Mouse (Mus musculus) heart, adult 2 months (tissue): ENCODE measurements around the gene Rem2. TPM values are rescaled to one million over a fixed set of nuclear protein-coding genes. Genes with fewer than 3 reads are reported as not detected.

ENCODE experiments used
- DNase-seq, 2 experiments: peaks; one replicate each; pipeline ENCODE4 v3.0.0; 2021
- H3K27ac ChIP-seq: fragments of 200-600 bp; 2 replicates; pipeline ENCODE4 v1.8.1; 2022
- H3K27me3 ChIP-seq: fragments of 200-500 bp; 2 replicates; pipeline ENCODE4 v1.6.1; 2012; ENCODE audit warnings: mild to moderate bottlenecking, low read length, inconsistent platforms, mixed read lengths; ENCODE audit not compliant: control insufficient read depth, insufficient read depth
- H3K36me3 ChIP-seq: fragments of 200-500 bp; 2 replicates; pipeline ENCODE4 v1.6.1; 2012; ENCODE audit warnings: low read length, inconsistent platforms; ENCODE audit not compliant: control insufficient read depth, insufficient read depth
- H3K4me1 ChIP-seq: fragments of 200-500 bp; 2 replicates; pipeline ENCODE4 v1.6.1; 2011; ENCODE audit warnings: low read length; ENCODE audit not compliant: control insufficient read depth, insufficient read depth
- H3K4me3 ChIP-seq: fragments of 200-600 bp; 2 replicates; pipeline ENCODE4 v1.8.1; 2022
- H3K79me2 ChIP-seq: fragments of 200-500 bp; replicated peaks from 2 replicates; pipeline ENCODE4 v1.6.1; 2012; ENCODE audit warnings: mild to moderate bottlenecking, inconsistent platforms, low read length, moderate library complexity, mixed read lengths; ENCODE audit not compliant: control insufficient read depth, insufficient read depth
- H3K9ac ChIP-seq: fragments of 200-500 bp; 2 replicates; pipeline ENCODE4 v1.6.1; 2012; ENCODE audit warnings: low read depth, mild to moderate bottlenecking, control low read depth, inconsistent platforms, low read length, mixed read lengths
- CTCF ChIP-seq: fragments of 200-600 bp; IDR thresholded peaks from 2 replicates; pipeline ENCODE4 v1.8.1; 2022; ENCODE audit warnings: antibody characterized with exemption, mild to moderate bottlenecking, moderate library complexity
- EP300 ChIP-seq: fragments of 200-500 bp; IDR thresholded peaks from 2 replicates; pipeline ENCODE4 v1.6.1; 2011; ENCODE audit warnings: low read depth, low read length, control low read depth; ENCODE audit not compliant: insufficient read depth
- POLR2A ChIP-seq: fragments of 200-500 bp; IDR thresholded peaks from 2 replicates; pipeline ENCODE4 v1.6.1; 2011; ENCODE audit warnings: mild to moderate bottlenecking, low read depth, low read length, control low read depth; ENCODE audit not compliant: insufficient read depth
- WGBS: fragments of 180-500 bp; shearing (Covaris S2); methylation state at CpG from one replicate; pipeline ENCODE4 v1.1.7; 2018; 5-methylcytosine and 5-hydroxymethylcytosine counted together
- intact Hi-C: fragments of 180-260 bp; cut with DNase I; formaldehyde crosslinking; loops from one replicate; pipeline ENCODE4 v1.15.1; 2025
- polyA plus RNA-seq: library from polyadenylated mRNA; depleted of rRNA; stranded (reverse); fragments of >200 nt; gene quantifications from 2 replicates; pipeline ENCODE4 v1.2.3, GENCODE M21; 2012; rRNA removed
- total RNA-seq, 2 experiments: library from RNA; stranded (reverse); gene quantifications; 2 replicates each; pipeline ENCODE4 v1.2.3; 2021

The Rem2 gene
- total and polyA plus RNA-seq, 3 experiments = not detected

DNA sequence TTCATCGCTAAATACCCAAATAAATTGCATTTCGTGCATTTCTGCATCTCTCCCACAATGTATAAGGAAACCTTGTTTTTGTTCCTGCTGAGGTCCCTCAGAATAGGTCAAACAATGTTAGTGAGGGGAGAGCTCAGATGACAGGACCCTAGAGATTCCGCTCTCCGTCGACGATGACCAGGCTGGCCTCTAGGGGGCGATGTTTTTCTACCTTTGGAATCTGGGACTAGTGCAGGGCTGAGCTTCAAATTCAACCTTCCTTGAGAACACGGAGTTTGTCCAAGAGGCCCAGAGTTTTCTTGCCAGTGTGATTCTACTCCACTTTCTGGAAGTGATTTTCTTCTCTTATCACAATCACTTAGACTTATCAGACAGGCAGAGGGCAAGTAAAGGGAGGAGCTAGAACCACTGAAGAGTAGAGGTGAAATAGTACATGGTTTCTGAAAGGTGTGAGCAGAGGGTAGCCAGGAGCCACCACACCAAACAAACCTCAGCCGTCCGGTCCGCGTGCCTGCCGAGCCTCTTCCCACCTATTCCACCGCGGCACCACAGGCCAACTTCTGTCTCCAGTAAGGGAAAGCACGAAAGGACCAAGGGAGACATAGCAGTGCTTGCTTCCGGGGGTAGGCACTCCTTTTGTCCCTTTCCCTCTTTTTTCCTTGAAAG, 52.7 kb downstream of the Rem2 start:
- Histone ChIP-seq H3K27ac (no peak overlapping the region), H3K79me2 (no peaks in the 10 kb centered on the region), H3K36me3 (no peaks in the 10 kb centered on the region), H3K9ac (no peak overlapping the region), H3K4me1 (peaks cover 2% of the 10 kb centered on the region; the same call in 1 of the 2 replicates), H3K27me3 (no peaks in the 10 kb centered on the region), H3K4me3 (no peak overlapping the region)
- 14% methylated on average over 17 of the region's 17 CpGs for WGBS
- 0 out of 2 replicates have a peak, but pooled peaks have one; percentile 22 for TF ChIP-seq EP300
- TF ChIP-seq CTCF = peak; percentile 95
- no peak for TF ChIP-seq POLR2A
- intact Hi-C loops = loop anchor here (5.0 kb wide), 2 partner anchors 49 to 114 kb away; partner anchors contain the start of genes Ajuba, Cdh24 and Gm17606
- peak; percentile 74 to 85 for DNase-seq

Other genes starting within 250 kb of the Rem2 start
- 100 to 1,000 TPM in 1 of 2 experiments, 10 to 100 TPM in 1; 99.0 to 115 TPM for gene Dad1, start 222.0 kb upstream of the Rem2 start, total RNA-seq
- 393 and 411 TPM in 2 replicates for gene Dad1, start 222.0 kb upstream of the Rem2 start, polyA plus RNA-seq
- 10 to 100 TPM; 39.2 to 41.8 TPM for gene Abhd4, start 221.9 kb upstream of the Rem2 start, total RNA-seq
- gene Abhd4, start 221.9 kb upstream of the Rem2 start, polyA plus RNA-seq = 50.2 and 56.8 TPM in 2 replicates
- not detected for gene Olfr49, start 191.2 kb upstream of the Rem2 start, total RNA-seq
- not detected in 2 replicates for gene Olfr49, start 191.2 kb upstream of the Rem2 start, polyA plus RNA-seq
- 10 to 100 TPM; 78.5 to 88.0 TPM for gene Oxa1l, start 115.3 kb upstream of the Rem2 start, total RNA-seq
- 190 and 205 TPM in 2 replicates for gene Oxa1l, start 115.3 kb upstream of the Rem2 start, polyA plus RNA-seq
- 1 to 10 TPM; 4.6 to 5.1 TPM for gene Slc7a7, start 58.3 kb upstream of the Rem2 start, total RNA-seq
- gene Slc7a7, start 58.3 kb upstream of the Rem2 start, polyA plus RNA-seq = 22.0 and 27.0 TPM in 2 replicates
- gene Mrpl52, start 49.2 kb upstream of the Rem2 start, total RNA-seq = 100 to 1,000 TPM; 115 to 129 TPM
- 76.7 and 168 TPM in 2 replicates for gene Mrpl52, start 49.2 kb upstream of the Rem2 start, polyA plus RNA-seq
- 10 to 100 TPM; 11.2 to 16.5 TPM for gene Mmp14, start 44.5 kb upstream of the Rem2 start, total RNA-seq
- gene Mmp14, start 44.5 kb upstream of the Rem2 start, polyA plus RNA-seq = 23.5 and 26.5 TPM in 2 replicates
- 10 to 100 TPM; 47.6 to 60.6 TPM for gene Lrp10, start 12.0 kb upstream of the Rem2 start, total RNA-seq
- gene Lrp10, start 12.0 kb upstream of the Rem2 start, polyA plus RNA-seq = 61.3 and 72.4 TPM in 2 replicates
- gene Prmt5, start 41.4 kb downstream of the Rem2 start, total RNA-seq = 10 to 100 TPM; 27.4 to 29.7 TPM
- 26.8 and 35.8 TPM in 2 replicates for gene Prmt5, start 41.4 kb downstream of the Rem2 start, polyA plus RNA-seq
- gene Haus4, start 78.5 kb downstream of the Rem2 start, total RNA-seq = 1 to 10 TPM; 3.5 to 3.8 TPM
- 3.2 and 4.1 TPM in 2 replicates for gene Haus4, start 78.5 kb downstream of the Rem2 start, polyA plus RNA-seq
- gene Ajuba, start 101.5 kb downstream of the Rem2 start, total RNA-seq = 1 to 10 TPM; 4.6 to 4.8 TPM
- 7.8 and 13.4 TPM in 2 replicates for gene Ajuba, start 101.5 kb downstream of the Rem2 start, polyA plus RNA-seq
- 1 to 10 TPM; 5.9 to 6.4 TPM for gene 4931414P19Rik, start 129.9 kb downstream of the Rem2 start, total RNA-seq
- gene 4931414P19Rik, start 129.9 kb downstream of the Rem2 start, polyA plus RNA-seq = 2.4 and 4.4 TPM in 2 replicates
- 100 to 1,000 TPM; 164 to 187 TPM for gene Psmb5, start 141.9 kb downstream of the Rem2 start, total RNA-seq
- 180 and 209 TPM in 2 replicates for gene Psmb5, start 141.9 kb downstream of the Rem2 start, polyA plus RNA-seq
- gene Psmb11, start 145.3 kb downstream of the Rem2 start, total RNA-seq = not detected
- gene Psmb11, start 145.3 kb downstream of the Rem2 start, polyA plus RNA-seq = not detected in 2 replicates
- not detected for gene Gm17606, start 164.9 kb downstream of the Rem2 start, total RNA-seq
- gene Gm17606, start 164.9 kb downstream of the Rem2 start, polyA plus RNA-seq = not detected in 2 replicates
- under 1 TPM; 0.18 to 0.31 TPM for gene Cdh24, start 165.3 kb downstream of the Rem2 start, total RNA-seq
- gene Cdh24, start 165.3 kb downstream of the Rem2 start, polyA plus RNA-seq = 1.00 and 1.1 TPM in 2 replicates
- 10 to 100 TPM; 12.5 to 13.3 TPM for gene 1700123O20Rik, start 210.1 kb downstream of the Rem2 start, total RNA-seq
- 18.2 and 27.4 TPM in 2 replicates for gene 1700123O20Rik, start 210.1 kb downstream of the Rem2 start, polyA plus RNA-seq
- 10 to 100 TPM; 72.3 to 84.9 TPM for gene Acin1, start 210.8 kb downstream of the Rem2 start, total RNA-seq
- 59.9 and 78.7 TPM in 2 replicates for gene Acin1, start 210.8 kb downstream of the Rem2 start, polyA plus RNA-seq
- not detected for gene Gm29776, start 222.7 kb downstream of the Rem2 start, total RNA-seq
- gene Gm29776, start 222.7 kb downstream of the Rem2 start, polyA plus RNA-seq = 0.04 and 0.09 TPM in 2 replicates
- gene Cebpe, start 236.1 kb downstream of the Rem2 start, total RNA-seq = not detected
- 0.08 and 0.15 TPM in 2 replicates for gene Cebpe, start 236.1 kb downstream of the Rem2 start, polyA plus RNA-seq